Mouse (Mus musculus) kidney, embryonic 14.5 days (tissue): ENCODE results near the gene Aldh5a1. TPM values are rescaled to one million over a fixed set of nuclear protein-coding genes. Genes with fewer than 3 reads are reported as not detected.

Experiments used
- ATAC-seq: fragments of 200-750 bp; cut with Nextera tagmentation; 2 replicates; pipeline ENCODE4 v1.8.0; 2017; ENCODE audit warnings: moderate number of reproducible peaks, mild to moderate bottlenecking, moderate TSS enrichment, moderate library complexity; ENCODE audit not compliant: low FRiP score, low TSS enrichment
- H3K27ac ChIP-seq: fragments of 300-500 bp; sonication (generic); 2 replicates; pipeline ENCODE4 v1.5.1; 2014; ENCODE audit warnings: low read depth, mild to moderate bottlenecking, low read length, moderate library complexity, mixed read lengths
- H3K27me3 ChIP-seq: fragments of 300-500 bp; sonication (generic); 2 replicates; pipeline ENCODE4 v1.6.1; 2014; ENCODE audit warnings: mild to moderate bottlenecking, low read length; ENCODE audit not compliant: control insufficient read depth, insufficient read depth
- H3K36me3 ChIP-seq: fragments of 300-500 bp; sonication (generic); 2 replicates; pipeline ENCODE4 v1.6.1; 2014; ENCODE audit warnings: low read length, mixed read lengths; ENCODE audit not compliant: control insufficient read depth, insufficient read depth
- H3K4me1 ChIP-seq: fragments of 300-500 bp; sonication (generic); 2 replicates; pipeline ENCODE4 v1.6.1; 2014; ENCODE audit warnings: low read length, mixed read lengths; ENCODE audit not compliant: control insufficient read depth, insufficient read depth
- H3K4me2 ChIP-seq: fragments of 300-500 bp; sonication (generic); replicated peaks from 2 replicates; pipeline ENCODE4 v1.6.1; 2014; ENCODE audit warnings: low read depth, mild to moderate bottlenecking, low read length
- H3K4me3 ChIP-seq: fragments of 300-500 bp; sonication (generic); 2 replicates; pipeline ENCODE4 v1.5.1; 2014; ENCODE audit warnings: mild to moderate bottlenecking, low read length
- H3K9ac ChIP-seq: fragments of 300-500 bp; sonication (generic); 2 replicates; pipeline ENCODE4 v1.6.1; 2014; ENCODE audit warnings: low read depth, mild to moderate bottlenecking, low read length, moderate library complexity
- H3K9me3 ChIP-seq: fragments of 300-500 bp; sonication (generic); 2 replicates; pipeline ENCODE4 v1.6.1; 2016; ENCODE audit warnings: low read length; ENCODE audit not compliant: control insufficient read depth
- WGBS: fragments of 180-500 bp; shearing (Covaris S2); extraction: QIAGEN DNeasy Blood & Tissue Kit; methylation state at CpG from one replicate; pipeline ENCODE4 v1.1.7; 2014; 5-methylcytosine and 5-hydroxymethylcytosine counted together
- polyA plus RNA-seq: library from polyadenylated mRNA; unstranded; fragments of >200 nt; fragmentation: Nextera tagmentation; extraction: Ambion mirVana; gene quantifications from 2 replicates; pipeline ENCODE4 v1.2.1, GENCODE M21; 2014

Aldh5a1 gene
- polyA plus RNA-seq, 1 experiment from 2014 or later: 8.7 TPM

DNA sequence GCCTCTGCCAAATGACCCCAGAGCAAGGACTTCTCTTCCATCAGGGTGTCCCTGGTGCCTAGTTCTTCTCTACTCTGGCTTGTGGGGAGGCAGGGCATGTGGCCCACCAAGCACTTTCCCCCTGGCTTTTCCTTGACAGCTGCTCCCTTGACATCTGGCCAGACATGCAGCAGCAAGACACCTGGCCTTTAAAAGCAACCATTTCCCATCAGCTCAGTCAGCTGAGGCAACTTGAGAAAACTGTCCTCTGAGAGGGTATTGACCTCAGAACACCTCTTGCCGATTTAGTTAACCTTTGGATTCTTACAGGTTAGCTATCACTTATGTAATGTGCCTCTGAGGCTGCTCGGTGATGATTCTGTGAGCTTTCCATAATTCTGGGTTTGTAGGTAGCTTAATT lies 43.6 kb downstream of the Aldh5a1 start:
- Histone ChIP-seq H3K36me3 (no peaks in the 10 kb centered on the region), H3K27me3 (no peaks in the 10 kb centered on the region), H3K4me3 (no peak overlapping the region), H3K4me2 (no peak overlapping the region), H3K9ac (no peak overlapping the region), H3K9me3 (no peaks in the 10 kb centered on the region), H3K27ac (no peak overlapping the region), H3K4me1 (no peaks in the 10 kb centered on the region)
- no peak for ATAC-seq
- WGBS: 72% methylated on average over 2 of the region's 2 CpGs

DNA sequence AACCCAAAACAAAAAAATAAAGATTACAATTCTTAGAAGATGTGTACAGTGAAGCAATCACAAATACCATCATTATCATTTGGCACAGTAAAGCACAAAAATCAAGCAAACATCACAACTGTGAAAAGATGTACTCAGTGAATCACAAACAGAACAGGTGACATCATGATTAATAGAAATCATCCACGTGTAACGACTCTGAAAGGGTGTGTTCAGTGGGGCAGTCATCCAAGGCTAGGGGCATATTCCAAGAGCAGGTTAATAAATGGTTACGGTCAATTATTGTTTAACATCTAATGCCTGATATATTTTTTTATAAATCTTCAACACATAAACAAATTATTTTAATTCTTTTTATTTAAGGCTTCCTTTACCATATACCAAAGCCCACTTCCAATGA lies 44.9 kb downstream of the Aldh5a1 start:
- Histone ChIP-seq H3K9ac (no peak overlapping the region), H3K9me3 (no peaks in the 10 kb centered on the region), H3K36me3 (no peaks in the 10 kb centered on the region), H3K4me3 (no peak overlapping the region), H3K4me2 (no peak overlapping the region), H3K4me1 (no peaks in the 10 kb centered on the region), H3K27me3 (no peaks in the 10 kb centered on the region), H3K27ac (no peak overlapping the region)
- ATAC-seq: no peak
- WGBS: 79% methylated on average over 3 of the region's 3 CpGs

DNA sequence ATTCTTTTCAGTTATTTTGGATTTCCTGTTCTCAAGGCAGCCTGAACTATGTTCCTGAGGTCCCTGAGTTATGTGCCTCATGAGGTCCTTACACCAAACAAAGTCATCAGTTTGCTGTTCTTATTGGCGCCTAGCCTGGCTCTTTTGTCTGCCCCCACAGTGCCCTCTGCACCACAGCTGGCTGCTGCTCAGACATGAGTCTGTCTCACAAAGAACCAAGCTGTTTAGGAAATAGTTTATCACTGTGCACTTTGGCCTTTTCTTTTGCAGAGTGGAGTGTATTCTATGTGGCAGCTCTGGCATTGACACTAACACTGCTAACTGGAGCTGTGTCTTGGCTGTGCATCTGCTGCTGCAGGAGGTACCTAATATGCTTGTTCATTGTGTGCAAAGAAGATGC lies 47.9 kb downstream of the Aldh5a1 start:
- H3K27ac ChIP-seq: no peak overlapping the region
- no peak overlapping the region for H3K4me3 ChIP-seq
- WGBS: 43% methylated on average over 1 of the region's 1 CpGs
- H3K27me3 ChIP-seq: no peaks in the 10 kb centered on the region
- no peaks in the 10 kb centered on the region for H3K36me3 ChIP-seq
- ATAC-seq: no peak; the same call in 1 of the 2 replicates
- no peaks in the 10 kb centered on the region for H3K4me1 ChIP-seq
- no peak overlapping the region for H3K4me2 ChIP-seq
- H3K9ac ChIP-seq: no peak overlapping the region
- no peaks in the 10 kb centered on the region for H3K9me3 ChIP-seq

DNA sequence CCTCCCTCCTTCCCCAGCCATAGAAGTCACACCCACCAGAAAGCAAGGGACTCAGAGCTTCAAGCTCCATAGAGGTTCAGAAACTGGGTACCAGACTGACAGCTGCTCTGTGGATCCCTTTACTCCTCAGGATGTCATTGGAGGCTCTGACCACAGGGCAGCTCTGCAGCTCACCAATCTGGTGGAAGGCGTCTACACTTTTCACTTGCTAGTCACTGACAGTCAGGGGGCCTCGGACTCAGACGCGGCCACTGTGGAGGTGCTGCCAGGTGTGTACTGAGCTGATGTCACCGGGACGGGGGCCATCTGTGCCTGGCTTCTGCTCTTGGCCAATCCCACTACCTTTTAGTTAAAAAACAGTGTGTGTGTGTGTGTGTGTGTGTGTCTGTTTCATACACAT lies 55.0 kb downstream of the Aldh5a1 start:
- Histone ChIP-seq H3K9ac (no peak overlapping the region), H3K4me1 (0 out of 2 replicates have a peak, but pooled peaks cover 3% of the 10 kb centered on the region), H3K4me2 (no peak overlapping the region), H3K9me3 (peaks cover 5% of the 10 kb centered on the region; the same call in 1 of the 2 replicates), H3K27ac (no peak overlapping the region), H3K27me3 (no peaks in the 10 kb centered on the region), H3K36me3 (no peaks in the 10 kb centered on the region), H3K4me3 (no peak overlapping the region)
- no peak for ATAC-seq
- 95% methylated on average over 6 of the region's 6 CpGs for WGBS

DNA sequence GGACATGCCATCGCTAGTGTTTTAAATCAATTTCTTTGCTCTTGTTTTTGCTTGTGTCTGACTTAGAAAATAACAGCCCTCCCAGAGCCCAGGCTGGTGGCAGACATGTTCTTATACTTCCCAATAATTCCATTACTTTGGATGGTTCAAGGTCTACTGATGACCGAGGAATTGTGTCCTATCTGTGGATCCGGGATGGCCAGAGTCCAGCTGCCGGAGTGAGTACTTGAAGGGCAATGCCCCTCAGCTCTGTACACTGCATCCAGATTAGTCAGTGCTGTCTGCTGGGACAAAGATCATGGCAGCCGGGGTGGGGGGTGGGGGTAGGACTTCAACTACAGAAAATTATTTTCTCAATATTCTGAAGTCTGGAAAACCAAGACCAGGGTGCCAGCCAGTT lies 56.8 kb downstream of the Aldh5a1 start:
- H3K9ac ChIP-seq: no peak overlapping the region
- WGBS: 88% methylated on average over 5 of the region's 5 CpGs
- no peak for ATAC-seq
- no peaks in the 10 kb centered on the region for H3K36me3 ChIP-seq
- H3K4me3 ChIP-seq: no peak overlapping the region
- H3K27ac ChIP-seq: no peak overlapping the region; the same call in 1 of the 2 replicates
- 0 out of 2 replicates have a peak, but pooled peaks cover 3% of the 10 kb centered on the region for H3K4me1 ChIP-seq
- H3K27me3 ChIP-seq: no peaks in the 10 kb centered on the region
- H3K4me2 ChIP-seq: no peak overlapping the region
- peaks cover 5% of the 10 kb centered on the region; the same call in 1 of the 2 replicates for H3K9me3 ChIP-seq

DNA sequence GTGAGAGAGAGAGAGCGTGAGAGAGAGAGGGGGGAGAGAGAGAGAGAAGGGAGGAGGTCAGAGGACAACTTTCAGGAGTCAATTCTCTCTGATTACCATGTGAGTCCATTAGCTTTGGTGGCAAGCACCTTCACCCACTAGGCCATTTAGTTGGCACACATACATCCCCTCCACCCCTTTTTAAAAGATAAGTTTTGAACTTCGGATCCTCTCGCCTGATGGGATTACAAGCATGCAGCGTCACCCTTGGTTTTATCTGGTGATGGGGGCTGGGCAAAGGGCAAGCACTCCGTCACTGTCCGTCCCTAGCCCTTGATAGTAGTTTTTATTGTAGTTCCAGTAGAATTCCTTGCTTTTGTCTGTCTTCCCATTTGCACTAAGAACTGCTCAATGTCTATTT lies 57.3 kb downstream of the Aldh5a1 start:
- H3K27ac ChIP-seq: peak overlapping the region; percentile 42
- no peak overlapping the region for H3K4me3 ChIP-seq
- no peaks in the 10 kb centered on the region for H3K36me3 ChIP-seq
- WGBS: 75% methylated on average over 6 of the region's 6 CpGs
- H3K9me3 ChIP-seq: peaks cover 8% of the 10 kb centered on the region; the same call in 1 of the 2 replicates
- 0 out of 2 replicates have a peak, but pooled peaks cover 3% of the 10 kb centered on the region for H3K4me1 ChIP-seq
- no peak overlapping the region for H3K4me2 ChIP-seq
- no peak overlapping the region for H3K9ac ChIP-seq
- H3K27me3 ChIP-seq: no peaks in the 10 kb centered on the region
- no peak for ATAC-seq

DNA sequence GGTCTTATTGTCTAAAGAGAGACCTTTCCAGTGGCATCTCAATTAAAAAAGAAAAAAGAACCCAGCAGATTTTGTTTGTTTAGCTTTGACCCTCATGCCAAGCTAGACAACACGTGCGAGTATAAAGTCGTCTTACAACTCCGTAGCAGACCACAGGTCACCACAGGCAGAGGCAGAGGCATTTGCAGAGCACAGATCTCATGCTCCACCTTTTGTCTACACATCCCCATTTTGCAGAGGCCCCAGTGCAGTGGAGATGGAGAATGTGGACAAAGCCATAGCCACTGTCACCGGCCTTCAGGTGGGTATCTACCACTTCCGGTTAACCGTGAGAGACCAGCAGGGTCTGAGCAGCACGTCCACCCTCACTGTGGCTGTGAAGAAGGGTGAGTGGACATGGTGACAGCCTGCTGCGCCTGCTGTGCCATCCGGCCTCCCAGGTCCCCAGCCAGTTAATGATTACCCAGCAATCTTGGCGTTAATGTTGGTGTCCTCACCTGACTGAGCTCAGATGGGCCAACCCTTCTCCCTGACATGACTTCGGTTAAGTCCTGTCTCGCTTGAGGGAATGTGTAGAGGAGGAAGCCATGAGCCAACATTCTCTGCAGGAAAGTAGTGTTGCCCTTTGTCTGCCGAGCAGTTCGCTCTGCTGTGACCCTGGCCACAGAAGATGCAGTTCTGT lies 58.0 kb downstream of the Aldh5a1 start:
- Histone ChIP-seq H3K4me3 (no peak overlapping the region), H3K4me2 (no peak overlapping the region), H3K27me3 (no peaks in the 10 kb centered on the region), H3K27ac (peak overlapping the region; percentile 42; the same call in 1 of the 2 replicates), H3K9me3 (peaks cover 9% of the 10 kb centered on the region; the same call in 1 of the 2 replicates), H3K4me1 (0 out of 2 replicates have a peak, but pooled peaks cover 3% of the 10 kb centered on the region), H3K9ac (no peak overlapping the region), H3K36me3 (no peaks in the 10 kb centered on the region)
- 64% methylated on average over 15 of the region's 15 CpGs for WGBS
- ATAC-seq: peak; percentile 91

DNA sequence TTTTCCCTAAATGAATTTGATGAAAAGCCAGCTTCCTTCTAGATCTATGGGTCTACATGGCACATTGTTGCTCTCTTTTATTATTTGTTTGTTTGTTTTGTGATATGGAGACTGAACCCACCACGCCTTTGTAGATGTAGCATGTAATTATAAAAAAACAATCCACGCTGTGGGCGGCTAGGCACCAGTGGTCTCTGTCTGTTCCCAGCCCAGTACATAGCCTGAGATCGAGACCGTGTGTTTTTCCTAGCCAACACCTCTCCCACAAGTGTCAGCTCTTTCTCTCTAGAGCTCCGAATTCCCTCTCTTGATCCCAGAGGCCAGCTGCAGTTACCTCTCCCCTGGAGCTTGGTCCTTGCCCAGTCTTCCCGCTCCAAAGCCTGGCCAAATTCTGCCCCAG lies 69.2 kb downstream of the Aldh5a1 start:
- no peaks in the 10 kb centered on the region for H3K27me3 ChIP-seq
- H3K9ac ChIP-seq: no peak overlapping the region
- no peak overlapping the region for H3K4me3 ChIP-seq
- peak overlapping the region; percentile 24; the same call in 1 of the 2 replicates for H3K27ac ChIP-seq
- H3K4me1 ChIP-seq: no peaks in the 10 kb centered on the region; the same call in 1 of the 2 replicates
- 64% methylated on average over 7 of the region's 7 CpGs for WGBS
- no peaks in the 10 kb centered on the region for H3K36me3 ChIP-seq
- peak; percentile 66; the same call in 1 of the 2 replicates for ATAC-seq
- H3K9me3 ChIP-seq: no peaks in the 10 kb centered on the region
- H3K4me2 ChIP-seq: no peak overlapping the region

DNA sequence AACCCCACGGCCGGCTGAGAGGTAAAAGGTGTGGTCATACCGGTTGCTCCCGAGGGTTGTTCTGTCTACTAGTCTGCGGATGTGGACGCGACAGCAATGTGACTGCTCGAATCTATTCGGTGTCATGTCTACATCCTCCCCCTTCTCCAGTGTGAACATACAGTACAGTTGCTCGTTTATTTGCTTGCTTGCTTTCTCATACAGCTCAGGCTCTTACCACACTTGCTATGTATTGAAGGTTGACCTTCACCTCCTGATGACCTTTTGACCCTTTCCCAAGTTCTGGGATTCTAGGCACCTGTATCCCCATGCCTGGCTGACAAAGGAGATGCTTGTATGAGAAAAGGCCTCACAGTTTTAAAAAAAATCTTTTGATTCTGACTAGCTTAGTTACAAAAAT lies 69.7 kb downstream of the Aldh5a1 start:
- H3K4me3 ChIP-seq: no peak overlapping the region
- WGBS: 83% methylated on average over 10 of the region's 10 CpGs

More for the DNA sequence above, 69.7 kb downstream of the Aldh5a1 start:
- Histone ChIP-seq H3K4me1 (no peaks in the 10 kb centered on the region; the same call in 1 of the 2 replicates), H3K27ac (no peak overlapping the region), H3K27me3 (no peaks in the 10 kb centered on the region), H3K4me2 (no peak overlapping the region), H3K9ac (no peak overlapping the region), H3K9me3 (no peaks in the 10 kb centered on the region), H3K36me3 (no peaks in the 10 kb centered on the region)
- 0 out of 2 replicates have a peak, but pooled peaks have one; percentile 33 for ATAC-seq
